Mouse (Mus musculus): ENCODE results near the gene Gm10762. TPM values are rescaled to one million over a fixed set of nuclear protein-coding genes. Genes with fewer than 3 reads are reported as not detected.
A peak's percentile ranks its signal among the peaks of the same experiment; 100 is the strongest.
"Not testable (repeated sequence)": the region's sequence is repeated elsewhere in the genome, so short reads cannot be mapped to it uniquely, and the experiment has no call there.

Gene Gm10762
- 1 to 10 TPM; 4.5 to 5.6 TPM for total RNA-seq (2021)

DNA sequence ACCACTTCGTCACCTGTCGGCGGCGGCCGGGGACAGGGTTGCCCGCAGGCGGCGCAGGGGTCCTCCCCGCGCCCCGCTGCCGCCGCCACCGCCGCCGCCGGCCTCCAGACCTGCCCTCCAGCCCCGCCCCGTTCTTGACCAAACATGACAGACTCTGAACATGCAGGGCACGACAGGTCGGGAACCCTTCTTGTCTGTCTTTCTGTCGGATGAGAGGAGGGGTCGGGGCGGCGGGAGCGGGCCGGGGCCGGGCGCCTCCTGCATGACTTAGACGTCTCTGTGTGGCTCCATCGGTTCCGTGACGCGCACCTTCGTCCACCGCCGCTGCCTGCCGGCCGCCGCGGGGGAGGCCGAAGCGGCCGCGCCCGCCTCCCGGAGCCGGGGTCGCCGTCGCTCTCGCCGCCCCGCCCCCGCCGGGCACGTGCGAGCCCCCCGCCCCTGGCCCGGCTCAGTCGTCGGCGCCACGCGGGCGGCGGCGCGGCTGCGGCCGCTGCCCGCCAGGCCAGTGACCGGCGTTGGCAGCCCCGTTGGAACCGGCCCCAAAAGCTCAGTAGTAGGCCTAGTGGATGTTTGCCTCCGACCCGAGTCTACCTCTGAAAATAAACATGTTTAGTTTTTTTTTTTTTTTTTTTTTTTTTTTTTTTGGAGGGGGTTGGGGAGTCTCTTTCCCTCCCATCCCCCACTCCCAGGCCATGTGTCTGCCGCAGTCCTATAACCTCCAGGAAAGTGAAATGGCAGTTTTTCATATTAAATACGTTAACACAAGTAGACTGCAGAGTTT, at the start of gene Gm10762:
TSS of gene Gm10762 (minus strand) at position 65 of the 781 bp plus-strand sequence.
- DNase-seq (ENCODE audit: low spot score in 2 of 2), result peak; percentile 72 to 75
- intact Hi-C loops (cut with DNase I), result loop anchor here (2.0 to 5.0 kb wide), 3 partner anchors 99 to 231 kb away; partner anchors contain the start of genes Slc20a1 and Ttl

DNA sequence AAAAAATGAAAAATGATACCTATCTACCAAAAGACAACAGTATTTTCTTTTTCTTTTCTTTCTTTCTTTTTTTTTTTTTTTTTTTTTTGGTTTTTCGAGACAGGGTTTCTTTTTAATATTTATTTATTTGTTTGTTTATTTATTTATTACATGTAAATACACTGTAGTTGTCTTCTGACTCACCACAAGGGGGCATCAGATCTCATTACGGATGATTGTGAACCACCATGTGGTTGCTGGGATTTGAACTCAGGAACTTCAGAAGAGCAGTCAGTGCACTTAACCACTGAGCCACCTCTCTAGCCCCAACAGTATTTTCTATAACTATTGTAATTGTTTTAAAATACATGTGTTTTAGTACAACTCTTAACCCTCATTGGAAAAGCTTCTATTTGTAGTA, 41.3 kb upstream of the Gm10762 start:
- intact Hi-C loops (cut with DNase I); DNase-seq (ENCODE audit: low spot score in 2 of 2): not testable (repeated sequence)

DNA sequence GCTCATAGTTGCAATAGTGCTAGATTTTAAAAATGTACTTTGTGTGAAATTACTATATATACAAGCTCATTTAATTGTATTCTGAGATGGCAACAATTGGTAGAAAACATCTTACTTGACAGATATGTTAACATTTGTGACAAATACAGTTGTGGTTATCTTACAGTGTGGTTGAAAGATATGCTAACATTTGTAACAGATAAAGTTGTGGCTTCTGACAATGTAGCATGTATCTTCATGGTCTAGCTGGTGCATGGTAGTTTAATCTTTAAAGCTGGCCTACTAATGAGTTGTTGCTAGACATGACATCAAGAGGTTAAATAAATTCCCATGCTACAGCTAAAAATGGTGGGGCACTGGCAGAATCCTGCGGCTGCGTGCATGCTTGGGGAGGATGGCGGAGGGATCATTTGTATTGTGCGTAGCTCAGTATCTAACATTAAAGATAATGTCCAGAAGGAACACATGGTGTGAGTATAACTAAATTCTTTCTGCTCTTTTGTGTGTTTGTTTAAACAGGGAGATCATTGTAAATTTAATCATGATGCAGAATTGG, 38.7 kb upstream of the Gm10762 start:
- intact Hi-C loops (cut with DNase I), result no loop called here

DNA sequence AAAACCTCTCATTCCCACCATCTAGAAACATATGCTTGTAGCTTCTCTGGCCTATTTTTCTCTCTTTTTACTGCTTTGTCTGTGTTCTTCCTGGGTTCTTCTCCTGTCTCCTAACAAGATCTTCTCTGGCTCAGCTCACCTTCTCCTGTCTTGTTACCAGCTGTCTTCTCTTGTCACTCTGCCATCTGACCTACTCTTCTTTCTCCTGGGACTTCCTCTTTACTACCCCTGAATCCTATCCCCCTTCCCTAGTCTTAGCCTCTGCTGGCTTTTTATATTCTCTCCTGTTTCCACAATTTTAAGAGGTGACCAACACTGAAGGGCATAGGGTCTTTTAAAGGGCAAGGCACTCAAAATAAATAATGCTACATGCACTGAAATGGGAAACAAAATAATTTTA, 37.3 kb upstream of the Gm10762 start:
- intact Hi-C loops (cut with DNase I), result no loop called here

More for the DNA sequence above, 38.7 kb upstream of the Gm10762 start:
- DNase-seq (ENCODE audit: low spot score in 2 of 2), result no peak

DNA sequence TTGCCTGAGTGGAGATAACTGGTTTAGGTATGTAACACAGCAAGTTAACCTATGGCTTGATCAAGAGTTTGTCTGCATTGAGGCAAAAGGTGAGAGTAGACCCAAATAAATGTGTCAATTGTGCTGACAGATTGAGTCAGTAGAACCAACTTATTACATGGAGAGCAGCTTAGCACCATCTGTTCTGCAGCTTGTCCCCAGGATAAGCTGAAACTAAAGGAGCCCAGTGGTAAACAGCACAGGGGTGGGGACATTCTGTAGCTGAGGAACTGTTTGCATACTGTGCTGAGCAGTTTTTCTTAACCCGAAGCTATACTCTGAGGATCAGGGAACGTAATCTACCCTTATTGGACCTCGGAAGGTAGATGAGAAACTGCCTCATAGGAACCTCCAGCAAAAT, 17.2 kb upstream of the Gm10762 start:
- peak in 1 of 2 experiments; percentile 5 for DNase-seq (ENCODE audit: low spot score in 2 of 2)
- intact Hi-C loops (cut with DNase I), result no loop called here

More for the DNA sequence above, 37.3 kb upstream of the Gm10762 start:
- DNase-seq (ENCODE audit: low spot score in 2 of 2), result no peak

DNA sequence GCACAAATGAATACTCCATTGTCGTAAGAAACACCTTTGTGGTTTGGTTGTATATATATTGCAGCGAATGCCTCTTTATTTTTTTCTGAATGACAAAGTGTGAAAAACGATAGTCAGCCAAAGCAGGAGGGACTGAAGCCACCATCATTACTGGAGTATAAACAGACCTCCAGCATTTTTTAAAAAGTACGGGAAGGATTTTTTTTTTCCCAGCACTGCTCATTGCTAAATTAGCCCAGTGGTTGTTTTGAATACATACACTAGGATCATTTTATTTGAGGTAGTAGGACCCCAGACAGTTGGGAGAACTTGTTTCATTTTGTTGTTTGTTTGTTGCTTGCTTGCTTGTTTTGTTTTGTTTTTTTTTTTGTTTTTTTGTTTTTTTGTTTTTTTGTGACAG, 8.0 kb upstream of the Gm10762 start:
- intact Hi-C loops (cut with DNase I), result no loop called here
- no peak for DNase-seq (ENCODE audit: low spot score in 2 of 2)

DNA sequence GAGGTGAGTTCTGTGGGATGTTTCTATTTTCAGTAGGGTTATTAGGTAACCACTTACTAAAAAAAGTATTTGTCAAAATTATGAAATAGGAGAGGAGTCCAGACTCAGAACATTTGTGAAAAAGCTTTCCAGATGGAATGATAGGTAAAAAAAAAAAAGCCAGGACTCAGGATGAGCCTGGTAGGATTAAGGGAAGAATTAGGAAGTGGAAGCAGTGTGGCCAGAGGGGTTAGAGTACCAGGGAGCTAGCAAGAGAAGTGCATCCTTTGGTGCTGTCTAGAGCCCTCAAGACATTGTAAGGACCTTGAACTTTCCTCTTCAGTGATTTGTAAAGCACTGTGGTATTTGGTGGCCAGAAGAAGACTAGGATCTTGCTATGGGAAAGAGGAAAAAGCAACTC, 4.8 kb upstream of the Gm10762 start:
- intact Hi-C loops (cut with DNase I), result no loop called here
- no peak for DNase-seq (ENCODE audit: low spot score in 2 of 2)

DNA sequence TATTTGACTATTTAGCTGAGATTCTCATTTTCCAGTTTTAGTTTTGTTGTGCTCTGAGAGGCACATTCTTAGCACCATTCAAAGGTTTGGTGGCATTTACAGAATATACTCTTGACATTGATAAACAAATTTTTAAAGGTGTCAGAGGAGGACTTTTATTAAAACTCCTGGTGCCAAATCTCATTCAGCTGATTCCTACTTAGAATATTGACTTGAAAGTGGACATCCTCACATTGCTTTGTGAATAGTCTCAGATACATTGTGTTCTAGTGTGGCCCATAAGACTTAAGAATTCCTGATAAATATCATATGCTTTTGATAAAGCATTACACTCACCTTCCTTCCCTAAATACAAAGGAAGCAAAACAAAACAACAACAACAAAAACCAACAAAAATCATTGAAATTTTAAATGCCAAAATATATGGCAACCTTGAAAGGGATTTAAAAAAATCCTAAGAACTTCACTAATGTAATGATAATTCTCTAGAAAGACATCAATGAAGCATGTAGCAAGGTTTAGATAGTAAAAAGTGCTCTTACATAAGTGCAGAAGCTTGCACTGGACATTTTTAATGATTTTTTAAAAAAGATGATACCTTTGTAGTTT, 1.1 kb upstream of the Gm10762 start:
- DNase-seq (ENCODE audit: low spot score in 2 of 2), result no peak
- intact Hi-C loops (cut with DNase I), result loop anchor here (2.0 to 5.0 kb wide), 3 partner anchors 99 to 230 kb away; partner anchors contain the start of genes Slc20a1 and Ttl

DNA sequence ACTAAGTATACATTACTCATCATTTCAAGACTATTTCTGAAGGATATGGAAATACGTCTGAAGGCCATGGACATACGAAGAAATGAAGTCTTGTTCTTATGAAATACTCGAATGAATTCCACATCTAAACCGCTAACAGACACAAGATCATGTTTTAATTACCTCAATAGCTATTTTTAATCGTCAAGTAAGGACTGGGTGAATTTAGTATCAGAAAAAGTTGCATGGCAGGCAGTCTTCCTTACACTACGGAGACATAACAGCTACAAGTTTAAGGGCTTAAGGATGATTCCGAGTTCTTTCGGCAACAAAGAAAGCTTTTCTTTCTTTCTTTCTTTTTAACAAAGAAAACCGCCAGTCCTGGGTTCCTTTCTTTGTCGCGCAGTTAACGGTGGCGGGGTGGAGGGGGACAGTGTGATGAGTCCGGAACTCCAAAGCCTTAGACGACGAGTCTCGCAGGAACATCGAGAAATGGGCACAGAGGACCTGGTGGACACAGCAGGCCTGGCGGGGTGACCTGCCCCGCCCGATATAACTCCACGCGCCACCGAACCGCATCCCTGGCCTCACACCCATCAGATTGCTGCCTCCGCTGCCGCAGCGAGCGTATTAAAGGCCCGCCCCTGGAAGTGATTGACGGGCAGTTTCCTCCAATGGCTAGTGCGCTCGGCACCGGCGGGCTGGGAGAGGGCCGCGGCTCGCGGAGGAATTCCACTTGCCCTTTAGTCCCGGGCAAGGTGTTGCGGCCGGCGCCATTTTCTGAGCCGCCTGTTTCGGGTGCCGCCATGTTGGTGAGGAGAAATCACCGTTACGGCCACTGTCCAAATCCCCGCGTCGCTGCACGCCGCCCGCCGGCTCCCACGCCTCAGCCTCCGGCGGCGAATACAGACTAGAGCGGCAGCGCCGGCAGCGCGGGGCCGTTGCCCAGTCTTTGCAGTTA, 614 bp downstream of the Gm10762 start, which contains the start of gene Zc3h6:
TSS of gene Zc3h6 (plus strand) at position 762 of the 940 bp plus-strand sequence.
- DNase-seq (ENCODE audit: low spot score in 2 of 2), result peak; percentile 99
- intact Hi-C loops (cut with DNase I), result loop anchor here (5.0 kb wide), 2 partner anchors 100 to 125 kb away; partner anchors contain the start of gene Ttl

DNA sequence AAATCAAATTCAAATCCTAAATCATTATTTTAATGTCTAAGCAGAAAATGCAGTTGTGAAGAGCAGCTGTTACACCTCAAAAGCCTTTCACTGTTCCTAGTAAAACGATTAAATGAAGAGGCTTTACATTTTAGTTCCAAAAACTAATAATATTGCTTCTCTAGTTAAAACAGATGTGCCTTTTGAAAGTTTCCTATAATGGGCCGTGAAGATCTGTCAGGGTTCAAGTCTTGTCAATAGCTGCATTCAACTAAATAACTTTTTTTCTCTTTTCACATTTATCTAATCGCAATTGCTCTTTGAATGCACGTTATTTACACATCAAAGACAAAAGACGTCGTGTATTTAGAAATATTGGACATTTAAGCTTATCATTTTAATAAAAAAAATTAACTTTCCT, 1.3 kb downstream of the Gm10762 start:
- intact Hi-C loops (cut with DNase I), result loop anchor here (5.0 kb wide), 2 partner anchors 101 to 126 kb away; partner anchors contain the start of gene Ttl
- no peak for DNase-seq (ENCODE audit: low spot score in 2 of 2)

DNA sequence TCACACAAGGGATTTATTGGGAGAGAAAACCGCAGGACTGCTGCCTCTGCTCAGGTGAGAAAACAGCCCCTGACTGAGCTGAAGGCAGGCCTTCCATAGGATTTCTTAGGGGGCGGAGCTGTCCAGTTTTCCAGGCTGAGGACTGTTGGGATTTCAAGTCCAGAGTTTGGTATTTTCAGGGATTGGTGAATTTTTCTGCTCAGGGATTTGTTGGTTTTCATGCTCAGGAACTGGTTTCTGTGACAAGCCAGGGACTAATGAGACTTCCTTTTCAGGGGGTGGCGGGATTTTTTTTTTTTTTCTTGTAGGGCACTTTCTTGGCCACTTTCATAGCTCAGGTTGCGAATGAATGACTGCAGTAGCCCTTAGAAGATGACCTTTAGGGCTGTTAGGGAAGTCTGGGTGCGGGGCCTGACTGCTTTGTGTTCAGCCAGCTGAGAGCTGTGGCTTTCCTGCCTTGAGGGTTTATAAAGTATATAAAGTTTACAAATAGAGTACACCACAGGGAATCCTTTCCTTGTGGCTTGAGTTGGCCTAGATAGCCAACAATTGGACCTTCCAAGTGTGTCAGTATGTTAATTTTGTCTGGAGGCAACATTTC, 1.9 kb downstream of the Gm10762 start:
- DNase-seq (ENCODE audit: low spot score in 2 of 2), result no peak
- intact Hi-C loops (cut with DNase I), result loop anchor here (5.0 kb wide), 2 partner anchors 102 to 127 kb away; partner anchors contain the start of gene Ttl

DNA sequence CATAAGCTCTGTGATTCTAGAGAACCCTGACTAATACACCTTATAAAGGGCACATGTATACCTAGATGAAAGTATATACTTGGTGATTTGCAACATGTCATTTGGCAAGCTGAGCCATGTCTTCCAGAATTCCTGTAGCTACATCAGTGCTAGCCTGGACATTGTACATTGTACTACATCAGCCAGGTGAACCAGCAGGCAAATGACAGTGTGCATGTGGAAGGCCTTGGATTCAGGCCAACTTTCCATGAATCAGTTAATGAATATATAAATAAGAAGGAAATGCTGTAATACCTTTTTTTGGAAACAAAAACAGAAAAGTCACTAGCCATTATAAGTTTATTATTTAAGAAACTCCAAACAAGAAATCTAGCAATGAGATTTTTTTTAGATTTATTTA, 13.3 kb downstream of the Gm10762 start:
- intact Hi-C loops (cut with DNase I), result no loop called here
- DNase-seq (ENCODE audit: low spot score in 2 of 2), result no peak

DNA sequence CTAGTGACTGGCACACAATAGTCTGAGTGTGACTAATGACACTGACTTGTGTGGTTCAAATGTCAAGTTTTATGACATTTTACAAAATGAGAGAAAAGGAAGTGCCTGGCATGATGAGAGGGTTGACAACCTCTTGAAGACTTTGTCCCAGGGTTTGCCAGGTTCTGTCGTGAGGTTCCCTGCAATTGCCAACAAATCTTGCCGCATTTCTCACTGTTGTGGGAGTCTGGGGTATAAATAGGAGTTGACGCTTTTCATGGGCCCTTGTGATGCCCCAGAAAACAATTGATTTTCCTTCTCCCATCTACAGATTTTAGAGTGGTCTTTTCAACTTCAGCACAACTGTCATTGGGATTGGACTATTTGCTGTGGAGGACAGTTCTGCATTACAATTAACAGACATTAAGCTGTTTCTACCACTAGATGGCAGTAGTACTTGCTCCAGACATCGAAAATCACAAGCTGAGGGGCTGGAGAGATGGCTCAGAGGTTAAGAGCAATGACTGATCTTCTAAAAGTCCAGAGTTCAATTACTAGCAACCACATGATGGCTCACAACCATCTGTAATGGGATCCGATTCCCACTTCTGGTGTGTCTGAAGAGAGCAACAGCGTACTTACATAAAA, 19.4 kb downstream of the Gm10762 start:
- intact Hi-C loops (cut with DNase I), result loop anchor here (5.0 to 10.0 kb wide), 4 partner anchors 117 to 309 kb away; partner anchors contain the start of genes Anapc1 and Ttl
- DNase-seq (ENCODE audit: low spot score in 2 of 2), result no peak

DNA sequence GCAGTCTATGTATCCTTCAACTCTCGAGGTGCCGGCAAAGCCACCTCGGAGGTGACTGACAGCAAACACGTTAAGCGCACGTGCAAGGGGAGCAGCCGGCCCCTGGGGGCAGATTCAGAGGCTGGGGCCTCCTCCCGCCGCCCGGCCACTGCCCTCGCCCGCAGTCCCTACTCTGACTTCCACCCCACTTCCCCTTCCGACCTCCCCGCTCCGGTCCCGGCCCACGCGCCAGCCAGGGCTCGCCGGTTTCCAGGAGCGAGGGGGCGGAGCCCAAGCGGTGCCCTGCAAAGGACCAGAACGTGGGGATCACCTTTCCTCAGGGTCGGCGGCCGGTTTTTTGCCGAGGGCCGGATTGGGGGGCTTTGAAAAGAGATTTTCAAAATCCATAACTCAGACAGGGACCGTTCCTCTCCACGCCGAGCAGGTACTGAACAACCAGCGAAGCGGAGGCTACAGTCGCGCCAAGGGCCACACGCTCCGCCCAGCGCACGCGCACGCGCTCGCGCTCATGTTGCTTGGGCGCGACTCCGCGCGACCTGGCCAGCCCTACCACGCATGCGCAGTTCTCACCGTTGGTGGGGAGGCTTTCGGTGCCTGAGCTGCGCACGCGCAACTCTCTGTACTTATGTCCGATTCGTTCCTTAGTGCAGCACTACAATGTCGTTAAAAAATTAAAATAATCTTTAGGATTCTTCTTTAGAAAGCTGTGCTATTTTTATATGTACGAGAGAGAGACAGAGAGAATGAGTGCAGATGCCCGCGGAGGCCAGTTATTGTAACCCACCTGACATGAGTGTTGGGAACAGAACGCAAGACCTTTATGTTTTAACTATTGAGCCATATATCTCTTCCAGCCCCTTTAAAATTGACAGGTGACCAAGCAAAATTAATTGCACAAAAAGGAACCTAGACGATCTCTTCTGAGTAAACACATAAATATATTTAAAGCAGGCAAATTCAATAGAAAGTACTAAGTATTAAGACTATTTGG, 23.7 kb downstream of the Gm10762 start, which contains the start of gene Zc3h8:
TSS of gene Zc3h8 (minus strand) at position 540 of the 991 bp plus-strand sequence.
- intact Hi-C loops (cut with DNase I), result loop anchor here (10.0 kb wide), 2 partner anchors 121 to 259 kb away; partner anchors contain the start of genes Anapc1 and Ttl
- DNase-seq (ENCODE audit: low spot score in 2 of 2), result peak; percentile 96

DNA sequence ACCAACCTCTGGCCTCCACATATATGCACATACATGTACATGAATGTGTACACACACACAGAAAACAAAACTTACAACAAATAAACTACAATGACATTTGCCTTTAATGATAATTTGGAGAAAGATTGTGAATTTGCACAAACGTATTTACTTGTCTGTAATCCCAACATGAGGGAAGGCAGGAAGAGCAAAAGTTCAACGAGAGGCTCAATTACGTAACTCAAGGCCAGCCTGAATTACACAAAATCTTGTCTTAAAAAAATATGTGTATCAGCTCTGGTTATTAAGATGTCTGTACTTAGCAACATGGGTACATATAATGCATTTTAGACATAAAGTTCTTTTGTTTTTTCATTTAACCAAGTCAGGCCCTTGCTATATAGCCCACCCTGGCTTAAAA, 31.3 kb downstream of the Gm10762 start:
- DNase-seq (ENCODE audit: low spot score in 2 of 2), result no peak
- intact Hi-C loops (cut with DNase I), result no loop called here

DNA sequence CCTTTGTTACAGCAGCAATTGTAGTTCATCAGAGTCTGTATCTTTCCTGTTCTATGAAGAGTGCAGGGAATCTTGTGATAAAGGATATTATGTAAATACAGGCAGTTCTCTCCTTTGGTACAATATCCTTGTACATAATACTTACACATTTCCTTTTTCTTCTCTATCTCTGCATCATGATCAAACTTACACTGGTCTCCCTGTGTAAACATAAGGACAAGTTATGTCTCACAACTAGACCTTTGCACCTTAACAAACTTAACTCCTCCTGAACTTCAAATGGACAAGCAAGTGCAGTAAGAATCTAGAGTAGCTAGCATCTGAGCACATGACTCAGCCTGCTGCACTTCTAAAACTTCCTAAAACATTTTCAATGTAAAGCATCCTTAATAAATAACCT, 36.8 kb downstream of the Gm10762 start:
- no peak for DNase-seq (ENCODE audit: low spot score in 2 of 2)
- intact Hi-C loops (cut with DNase I), result no loop called here

DNA sequence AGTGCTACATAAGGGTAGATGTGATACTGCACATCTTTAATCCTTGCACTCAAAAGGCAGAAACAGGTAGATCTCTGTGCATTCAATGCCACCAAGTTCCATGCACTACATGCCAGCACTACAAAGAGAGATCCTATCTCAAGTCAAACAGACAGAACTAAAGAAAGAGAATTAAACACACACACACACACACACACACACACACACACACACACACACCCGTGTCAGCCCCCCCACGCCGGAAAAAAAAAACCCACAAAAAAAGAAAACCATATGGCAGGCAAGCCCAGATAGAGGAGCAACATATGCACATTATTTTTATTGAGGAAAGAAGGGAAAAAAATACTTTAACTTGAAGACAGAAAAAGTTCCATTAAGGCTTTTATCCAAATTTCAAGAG, 39.1 kb downstream of the Gm10762 start:
- intact Hi-C loops (cut with DNase I), result no loop called here
- peak in 1 of 2 experiments; percentile 18 for DNase-seq (ENCODE audit: low spot score in 2 of 2)

All from left cerebral cortex, postnatal 36 days (tissue).